Mouse (Mus musculus): ENCODE results near the gene Bcl11a.
"Not testable (repeated sequence)": the region's sequence is repeated elsewhere in the genome, so short reads cannot be mapped to it uniquely, and the experiment has no call there.

The Bcl11a gene

GRCm38 (mm10) chr11:24100449-24101070 is 22.7 kb downstream of the Bcl11a start:
- DNase-seq (ENCODE audit: low spot score in 2 of 2): no peak

DNA sequence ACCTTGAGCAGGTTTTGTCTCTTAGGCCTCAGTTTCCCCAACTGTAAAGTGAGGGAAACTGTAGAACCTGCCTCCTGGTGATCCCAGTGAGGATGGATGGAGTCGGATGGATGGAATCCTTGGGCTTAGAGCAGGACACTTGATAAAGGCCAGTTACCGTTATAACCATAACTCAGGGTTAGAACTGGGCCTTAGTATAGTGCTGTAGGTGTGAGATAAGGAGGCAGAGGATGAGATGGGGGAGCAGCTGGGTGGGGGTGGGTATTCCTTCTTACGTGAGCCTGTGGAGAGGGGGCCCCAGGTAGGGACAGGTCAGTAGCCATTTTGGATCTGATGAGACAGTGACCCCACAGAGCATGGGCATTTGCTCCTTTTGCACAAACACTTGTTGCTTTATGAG is 23.8 kb downstream of the Bcl11a start:
- no peak for DNase-seq (ENCODE audit: low spot score in 2 of 2)

- no peak for DNase-seq (ENCODE audit: low spot score in 2 of 2)
Measured at GRCm38 (mm10) chr11:24102372-24102771, 24.5 kb downstream of the Bcl11a start.

- no peak for DNase-seq (ENCODE audit: low spot score in 2 of 2)
Measured at GRCm38 (mm10) chr11:24103128-24103742, 25.4 kb downstream of the Bcl11a start.

GRCm38 (mm10) chr11:24107414-24107813 is 29.6 kb downstream of the Bcl11a start:
- DNase-seq (ENCODE audit: low spot score in 2 of 2): no peak

- no peak for DNase-seq (ENCODE audit: low spot score in 2 of 2)
Measured at GRCm38 (mm10) chr11:24108974-24109373, 31.1 kb downstream of the Bcl11a start.

DNA sequence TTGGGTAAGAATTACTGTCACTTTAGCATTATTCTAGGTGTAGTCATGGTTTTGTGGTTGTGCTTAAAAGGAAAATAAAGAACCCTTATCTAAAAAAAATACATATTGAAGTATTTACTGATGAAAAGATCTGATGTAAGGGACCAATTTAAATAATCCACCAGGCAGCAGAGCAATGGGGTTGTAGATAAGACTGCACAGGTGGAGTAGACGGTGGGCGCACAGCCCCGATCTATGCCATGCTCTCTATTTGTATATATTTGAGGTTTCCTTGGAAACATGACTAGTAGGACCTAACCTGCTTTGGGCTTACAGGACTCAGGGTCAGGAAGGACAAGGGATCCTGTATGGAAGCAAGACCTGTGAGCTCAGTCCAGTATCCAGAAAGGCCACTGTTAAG is 31.5 kb downstream of the Bcl11a start:
- no peak for DNase-seq (ENCODE audit: low spot score in 2 of 2)

- no peak for DNase-seq (ENCODE audit: low spot score in 2 of 2)
Measured at GRCm38 (mm10) chr11:24110113-24110512, 32.3 kb downstream of the Bcl11a start.

GRCm38 (mm10) chr11:24111720-24112119 is 33.9 kb downstream of the Bcl11a start:
- DNase-seq (ENCODE audit: low spot score in 2 of 2): no peak

DNA sequence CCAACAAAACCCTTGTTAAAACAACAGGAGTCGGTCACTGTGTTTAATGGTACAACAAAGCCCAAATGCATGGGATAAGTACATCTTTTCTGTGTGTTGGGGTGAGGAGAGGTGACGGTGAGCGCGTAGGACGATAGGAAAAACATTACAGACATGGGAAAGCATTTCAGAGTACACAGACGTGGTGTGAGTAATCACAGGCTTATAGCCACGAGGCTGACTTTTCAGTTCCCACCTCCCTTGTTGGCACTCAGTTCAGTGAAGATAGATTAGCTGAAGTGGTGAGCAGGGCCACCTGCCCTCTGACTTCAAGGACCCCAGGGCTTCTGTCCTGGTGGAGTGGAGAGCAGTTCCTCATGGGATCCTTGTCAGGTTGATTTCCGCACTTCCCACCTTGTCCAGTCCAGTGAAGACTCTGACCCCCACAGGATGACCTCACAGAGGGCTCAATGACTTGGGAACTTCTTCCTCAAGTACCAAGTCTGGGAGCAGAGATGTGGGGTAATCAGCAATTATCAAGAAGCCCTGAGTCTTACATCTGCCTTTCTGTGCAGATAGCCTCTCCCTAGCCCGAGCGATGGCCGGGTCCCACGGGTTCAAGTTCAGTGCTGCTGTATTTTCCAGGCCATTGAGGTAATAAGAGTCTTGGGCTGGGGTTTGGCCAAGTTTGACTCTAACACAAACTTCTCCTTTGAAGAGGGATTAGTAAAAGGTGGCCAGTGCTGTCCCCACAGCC is 37.3 kb downstream of the Bcl11a start:
- peak in 1 of 2 experiments; percentile 53 for DNase-seq (ENCODE audit: low spot score in 2 of 2)

DNA sequence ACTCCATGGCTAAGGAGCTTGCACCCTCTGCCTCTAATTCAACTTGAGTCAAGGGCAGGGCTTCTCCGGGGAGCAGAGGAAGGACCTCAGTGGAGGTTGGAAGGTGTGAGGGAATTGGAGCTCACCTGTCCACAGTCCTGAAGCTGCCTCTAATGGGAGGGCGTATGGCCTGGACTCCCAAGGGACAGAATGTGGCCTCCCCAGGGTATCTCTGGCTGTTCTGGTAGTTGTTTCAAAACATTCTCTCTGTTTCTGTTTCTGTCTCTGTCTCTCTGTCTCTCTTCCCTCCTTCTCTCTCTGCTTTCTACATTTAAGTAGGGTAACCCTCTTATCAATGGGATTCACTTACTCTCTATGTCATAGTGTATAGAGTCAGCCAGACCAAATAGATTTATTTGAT is 38.2 kb downstream of the Bcl11a start:
- peak in 1 of 2 experiments; percentile 62 for DNase-seq (ENCODE audit: low spot score in 2 of 2)

DNA sequence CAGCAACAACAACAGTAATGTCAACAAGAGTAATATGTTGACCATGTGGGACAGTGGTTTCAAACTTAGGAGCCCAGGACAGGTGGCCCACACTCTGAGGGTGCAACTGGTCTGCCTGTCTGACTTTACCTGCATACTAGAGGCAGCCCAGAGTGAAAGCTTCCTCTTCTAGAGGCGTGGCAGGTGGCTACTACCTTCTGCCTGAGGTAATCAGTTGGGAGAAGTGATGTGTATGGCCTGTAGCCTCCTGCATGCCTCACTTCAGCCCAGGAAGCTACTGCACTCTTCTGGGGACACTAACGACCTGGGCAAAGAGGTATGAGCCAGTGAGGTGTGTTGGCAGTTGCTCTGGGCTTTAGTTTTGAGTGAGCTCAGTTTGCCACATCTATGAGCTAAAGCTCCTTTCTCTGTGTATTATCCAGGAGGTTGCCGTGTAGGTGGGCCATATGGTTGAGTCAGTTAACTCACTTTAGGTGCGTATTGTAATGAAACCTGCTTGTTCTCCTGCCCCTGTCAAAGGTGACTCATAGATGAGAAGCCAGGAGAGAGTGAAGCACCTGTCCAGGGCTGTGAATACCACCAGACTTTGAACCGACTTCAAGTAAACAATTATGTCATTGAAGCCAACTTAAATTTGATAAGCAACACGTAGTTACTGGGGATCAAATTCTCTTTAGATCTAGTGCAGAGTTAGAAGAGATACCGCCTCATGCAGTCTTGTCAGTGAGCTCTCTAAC is 38.9 kb downstream of the Bcl11a start:
- peak in 1 of 2 experiments; percentile 54 for DNase-seq (ENCODE audit: low spot score in 2 of 2)

DNA sequence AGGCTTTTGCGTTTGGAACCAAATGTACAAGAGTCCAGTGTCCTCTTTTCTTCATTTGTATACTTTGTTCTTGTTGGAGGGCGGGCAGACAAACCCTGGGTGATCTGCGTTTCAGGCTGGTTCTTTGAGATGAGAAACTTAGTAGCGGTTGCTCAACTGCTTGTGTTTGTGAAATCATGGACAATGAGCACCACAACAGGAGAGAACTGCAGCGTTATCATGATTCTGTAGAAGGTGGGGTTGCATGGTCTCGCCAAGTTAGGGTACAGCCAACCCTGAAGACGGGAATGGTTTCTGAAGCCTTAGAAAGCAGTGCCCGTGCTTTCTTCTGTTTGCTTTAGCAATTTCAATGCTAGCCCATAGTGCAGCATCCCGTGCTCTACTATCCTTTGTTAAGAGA is 43.3 kb downstream of the Bcl11a start:
- DNase-seq (ENCODE audit: low spot score in 2 of 2): peak in 1 of 2 experiments; percentile 54

DNA sequence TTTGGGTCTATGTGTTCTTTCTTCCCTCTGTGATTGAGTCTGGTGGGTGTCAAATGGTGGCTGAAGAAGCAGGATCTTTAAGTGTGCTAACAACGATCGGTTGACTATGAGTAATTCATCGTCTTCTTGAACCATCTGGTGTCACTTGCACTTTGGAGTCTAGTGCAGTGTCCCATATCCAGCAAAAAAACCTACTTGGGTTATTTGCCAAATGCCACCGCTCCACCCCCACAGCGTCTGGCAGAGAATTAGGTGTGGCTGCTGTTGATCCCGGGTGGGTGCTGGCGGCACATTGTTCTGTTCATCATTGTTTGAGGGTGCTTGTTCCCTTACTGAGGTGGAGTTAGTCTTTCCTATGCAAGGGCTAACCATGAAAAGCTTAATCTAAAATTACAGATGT is 45.0 kb downstream of the Bcl11a start:
- DNase-seq (ENCODE audit: low spot score in 2 of 2): no peak

GRCm38 (mm10) chr11:24123991-24124390 is 46.1 kb downstream of the Bcl11a start:
- no peak for DNase-seq (ENCODE audit: low spot score in 2 of 2)

DNA sequence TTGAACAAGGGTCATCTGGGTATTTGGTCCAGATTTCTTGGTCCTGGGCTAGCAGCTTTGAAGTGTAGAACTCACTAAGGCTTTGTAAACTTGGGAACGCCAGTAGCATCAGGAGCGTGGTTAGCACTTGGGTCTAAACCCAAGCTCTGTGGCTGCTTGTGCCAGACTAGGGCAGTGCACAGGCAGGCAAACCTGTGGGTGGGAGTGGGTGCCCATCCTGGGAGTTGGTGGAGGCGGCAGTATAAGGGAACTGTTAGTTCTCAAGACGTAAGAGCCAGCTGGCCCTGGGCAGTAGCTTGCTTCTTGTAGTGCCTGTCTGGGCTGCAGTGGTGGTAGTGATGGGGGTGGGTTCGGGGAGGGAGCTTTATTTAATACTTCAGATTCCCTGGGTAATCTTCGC is 47.2 kb downstream of the Bcl11a start:
- no peak for DNase-seq (ENCODE audit: low spot score in 2 of 2)

- no peak for DNase-seq (ENCODE audit: low spot score in 2 of 2)
Measured at GRCm38 (mm10) chr11:24128001-24128400, 50.1 kb downstream of the Bcl11a start.

DNA sequence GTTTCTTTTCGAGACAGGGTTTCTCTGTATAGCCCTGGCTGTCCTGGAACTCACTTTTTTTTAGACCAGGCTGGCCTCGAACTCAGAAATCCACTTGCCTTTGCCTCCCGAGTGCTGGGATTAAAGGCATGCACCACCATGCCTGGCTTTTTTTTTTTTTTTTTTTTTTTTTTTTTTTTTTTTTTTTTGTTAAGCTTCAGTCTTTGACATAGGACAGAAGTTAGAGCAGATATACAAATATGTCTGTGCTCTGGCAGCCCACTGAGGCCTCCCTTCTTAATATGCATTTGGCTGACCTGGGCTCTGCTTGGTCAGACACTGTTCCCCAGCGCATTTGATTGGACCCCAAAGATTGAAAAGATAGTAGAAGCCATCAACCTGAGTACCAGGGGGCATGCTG is 51.0 kb downstream of the Bcl11a start:
- not testable (repeated sequence) for DNase-seq (ENCODE audit: low spot score in 2 of 2)

DNA sequence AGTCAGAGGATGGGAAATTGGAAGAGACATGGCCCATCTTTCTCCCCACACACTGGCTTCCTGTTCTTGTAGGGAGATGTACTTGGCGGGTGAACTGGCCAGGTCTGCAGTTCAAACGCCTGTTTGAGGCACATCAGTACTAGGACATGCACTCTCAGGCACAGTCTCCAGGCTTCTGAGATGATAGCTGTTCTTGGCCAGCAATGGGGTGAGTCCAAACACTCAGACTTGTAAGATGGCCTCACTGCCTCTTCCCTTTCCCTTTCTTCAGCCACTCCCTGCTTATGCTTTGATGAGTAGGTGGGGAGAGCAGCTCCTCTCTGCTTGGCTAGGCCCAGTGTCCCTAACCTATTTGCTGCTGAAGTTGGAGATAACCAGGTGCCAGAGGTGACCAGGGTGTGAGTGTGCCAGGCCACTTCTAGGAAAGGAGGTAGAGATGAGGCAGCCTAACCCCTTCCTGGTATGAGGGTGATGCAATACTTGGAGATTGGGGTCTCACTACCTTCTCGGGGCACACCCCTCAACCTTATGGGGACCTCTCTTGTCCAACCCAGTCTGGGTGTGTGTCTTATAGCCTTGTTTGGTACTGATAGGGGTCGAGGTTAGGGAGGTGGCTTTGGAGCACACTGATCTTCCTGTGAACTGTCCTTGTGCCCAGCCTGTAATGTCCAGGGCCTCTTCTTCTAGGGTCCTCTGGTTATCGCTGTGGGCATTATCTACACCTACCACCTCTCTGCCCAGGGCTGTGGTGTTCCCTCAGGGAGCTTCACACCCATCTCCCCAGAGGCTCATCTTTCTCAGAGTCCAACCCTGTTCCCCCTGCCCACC is 51.7 kb downstream of the Bcl11a start:
- peak; percentile 39 to 65 for DNase-seq (ENCODE audit: low spot score in 2 of 2)

DNA sequence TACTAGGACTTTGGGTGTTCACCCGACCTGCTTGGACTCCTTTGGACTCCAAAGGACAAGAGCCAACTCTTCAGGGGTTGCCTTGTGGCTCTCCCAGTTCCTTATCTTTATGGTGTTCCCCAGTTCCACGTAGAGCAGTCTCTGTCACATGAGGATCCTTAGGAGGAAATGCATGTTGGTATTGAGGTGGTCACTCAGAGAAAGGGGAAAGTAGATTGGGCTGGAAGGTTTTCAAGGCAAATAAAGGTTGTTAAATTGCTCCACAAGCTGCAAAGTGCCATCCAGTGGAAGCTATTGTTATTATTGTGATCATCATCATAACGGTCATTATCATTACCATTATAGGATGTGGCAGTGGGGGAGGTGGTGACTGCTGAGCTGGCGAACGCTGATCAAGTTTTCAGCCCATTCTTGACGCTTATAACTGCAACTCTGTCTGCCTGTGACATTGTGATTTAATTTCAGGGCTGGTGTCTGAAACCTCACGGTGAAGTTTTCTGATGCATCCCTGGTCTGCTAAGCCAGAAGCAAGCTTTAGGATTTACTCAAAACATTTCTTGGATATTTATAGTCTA is 52.4 kb downstream of the Bcl11a start:
- DNase-seq (ENCODE audit: low spot score in 2 of 2): peak in 1 of 2 experiments; percentile 13

DNA sequence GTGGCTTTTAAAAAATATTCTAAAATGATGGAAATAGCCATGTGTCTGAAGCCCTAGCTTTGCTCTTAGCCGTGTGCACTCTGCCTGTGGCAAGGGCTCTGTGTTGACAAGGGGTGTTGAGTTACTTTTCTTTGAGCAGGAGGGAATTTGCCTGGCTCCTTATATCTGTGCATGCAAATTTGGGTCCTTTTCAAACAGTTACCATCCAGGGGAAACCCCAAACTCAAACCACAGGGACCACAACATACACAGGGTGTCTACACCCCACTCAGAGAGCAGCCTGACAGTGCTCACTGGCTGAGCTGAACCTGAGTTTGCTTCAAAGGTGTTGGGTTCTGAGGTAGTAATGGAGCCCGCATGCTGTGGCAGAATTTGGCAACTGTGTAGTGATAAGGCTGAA is 54.0 kb downstream of the Bcl11a start:
- peak in 1 of 2 experiments; percentile 12 for DNase-seq (ENCODE audit: low spot score in 2 of 2)

Measured in spleen, postnatal 4 days (tissue).